Mouse (Mus musculus) pancreas, adult 10 weeks (tissue): ENCODE measurements around the gene Gm3618. TPM values are rescaled to one million over a fixed set of nuclear protein-coding genes. Genes with fewer than 3 reads are reported as not detected.

Experiments used
- polyA plus RNA-seq: library from polyadenylated mRNA; stranded (reverse); fragments of 350-450 nt; fragmentation: Illumina TruSeq; extraction: RNeasy Lipid Tissue Mini Kit (QIAGEN cat#74804); gene quantifications from one replicate; pipeline ENCODE4 v1.2.3, GENCODE M21; 2015; ENCODE audit warnings: low read depth, low replicate concordance; ENCODE audit not compliant: insufficient read depth

Gene Gm3618
- polyA plus RNA-seq, result not detected

GRCm38 (mm10) chr14:6343578-6343977, at the start of gene Gm3618:
Gm3618 (minus strand) TSS chr14:6343678.

GRCm38 (mm10) chr14:6390219-6390618, 46.7 kb upstream of the Gm3618 start, which contains the start of gene Gm16440:
Gm16440 (minus strand) TSS chr14:6390319.

GRCm38 (mm10) chr14:6304743-6305142, 38.7 kb downstream of the Gm3618 start, which contains the start of gene Gm21103:
Gm21103 (minus strand) TSS chr14:6304843.

GRCm38 (mm10) chr14:6286931-6287715, 56.4 kb downstream of the Gm3618 start, which contains the start of gene Gm3411:
Gm3411 (minus strand) TSS chr14:6287250.

Other genes starting within 250 kb of the Gm3618 start
- gene Gm8206, start 249.7 kb downstream of the Gm3618 start, polyA plus RNA-seq, result not detected
- 0.54 TPM for gene Gm3468, start 235.0 kb downstream of the Gm3618 start, polyA plus RNA-seq
- not detected for gene Gm3476, start 217.9 kb downstream of the Gm3618 start, polyA plus RNA-seq
- gene Gm21560, start 124.4 kb downstream of the Gm3618 start, polyA plus RNA-seq, result not detected
- not detected for gene Gm3411, start 56.4 kb downstream of the Gm3618 start, polyA plus RNA-seq
- gene Gm21103, start 38.8 kb downstream of the Gm3618 start, polyA plus RNA-seq, result not detected
- gene Gm16440, start 46.6 kb upstream of the Gm3618 start, polyA plus RNA-seq, result not detected
- not detected for gene Gm3591, start 68.8 kb upstream of the Gm3618 start, polyA plus RNA-seq
- gene Gm3594, start 100.9 kb upstream of the Gm3618 start, polyA plus RNA-seq, result not detected
- not detected for gene Gm8356, start 193.6 kb upstream of the Gm3618 start, polyA plus RNA-seq
- gene Gm3629, start 246.9 kb upstream of the Gm3618 start, polyA plus RNA-seq, result not detected